Mouse (Mus musculus): ENCODE measurements at regions not wholly inside any gene's neighbourhood (a gene's known extent, or its start where the extent isn't known, plus 50 kb on each side); places are given as distances from the start of the nearest gene placed in this dataset.

- DNase-seq: no peak
Observed at GRCm38 (mm10) chr3:54443791-54444190, 82.9 kb downstream of the Postn start.

- no peak for DNase-seq
Observed at GRCm38 (mm10) chr3:54446889-54447288, 86.0 kb downstream of the Postn start.

GRCm38 (mm10) chr3:54457416-54457815, 96.5 kb downstream of the Postn start:
- DNase-seq: no peak

GRCm38 (mm10) chr3:54461366-54461765, 100.5 kb downstream of the Postn start:
- no peak for DNase-seq

GRCm38 (mm10) chr3:54466097-54466496, 105.2 kb downstream of the Postn start:
- DNase-seq: no peak

- no peak for DNase-seq
Observed at GRCm38 (mm10) chr3:54474209-54474608, 113.3 kb downstream of the Postn start.

GRCm38 (mm10) chr3:54475879-54476278, 115.0 kb downstream of the Postn start:
- no peak for DNase-seq

- DNase-seq: no peak
Observed at GRCm38 (mm10) chr3:54477986-54478385, 117.1 kb downstream of the Postn start.

- no peak for DNase-seq
Observed at GRCm38 (mm10) chr3:54480251-54480650, 119.3 kb downstream of the Postn start.

- no peak for DNase-seq
Observed at GRCm38 (mm10) chr3:54487346-54487745, 126.4 kb downstream of the Postn start.

- peak; percentile 16 for DNase-seq
Observed at GRCm38 (mm10) chr3:54487844-54488243, 126.9 kb downstream of the Postn start.

- DNase-seq: no peak
Observed at GRCm38 (mm10) chr3:54490249-54490900, 129.5 kb downstream of the Postn start.

GRCm38 (mm10) chr3:54493567-54493966, 132.7 kb downstream of the Postn start:
- no peak for DNase-seq

GRCm38 (mm10) chr3:54504997-54505396, 144.1 kb downstream of the Postn start:
- no peak for DNase-seq

- no peak for DNase-seq
Observed at GRCm38 (mm10) chr3:54507575-54507974, 146.7 kb downstream of the Postn start.

- no peak for DNase-seq
Observed at GRCm38 (mm10) chr3:54508906-54509305, 148.0 kb downstream of the Postn start.

GRCm38 (mm10) chr3:54517251-54517650, 156.3 kb downstream of the Postn start:
- no peak for DNase-seq

- DNase-seq: no peak
Observed at GRCm38 (mm10) chr3:54522716-54523115, 161.8 kb downstream of the Postn start.

- DNase-seq: no peak
Observed at GRCm38 (mm10) chr3:54526618-54527017, 165.7 kb downstream of the Postn start.

GRCm38 (mm10) chr3:54528292-54528691, 164.3 kb upstream of the Supt20 start:
- no peak for DNase-seq

- DNase-seq: no peak
Observed at GRCm38 (mm10) chr3:54530251-54530650, 162.4 kb upstream of the Supt20 start.

GRCm38 (mm10) chr3:54535361-54535760, 157.2 kb upstream of the Supt20 start:
- DNase-seq: no peak

- no peak for DNase-seq
Observed at GRCm38 (mm10) chr3:54538055-54538454, 154.6 kb upstream of the Supt20 start.

GRCm38 (mm10) chr3:54540540-54541080, 152.0 kb upstream of the Supt20 start:
- no peak for DNase-seq

GRCm38 (mm10) chr3:54541389-54541788, 151.2 kb upstream of the Supt20 start:
- no peak for DNase-seq

Data from thymus, postnatal 4 days (tissue).